Mouse (Mus musculus): ENCODE measurements around the gene Nsfl1c. TPM values are rescaled to one million over a fixed set of nuclear protein-coding genes. Genes with fewer than 3 reads are reported as not detected.
A peak's percentile ranks its signal among the peaks of the same experiment; 100 is the strongest.

Gene Nsfl1c
- total RNA-seq, 1 experiment, result 155 TPM

GRCm38 (mm10) chr2:151529169-151529568 lies 35.2 kb downstream of the Nsfl1c start:
- DNase-seq (ENCODE audit: low read depth, low spot score), result no peak
- in situ Hi-C loops (cut with MboI; ENCODE audit: low sequenced_read_pairs in 2 of 2, unreplicated experiment in 2 of 2), result no loop called here
- TF ChIP-seq HCFC1 (IDR thresholded peaks at IDR 0.05; ENCODE audit: borderline replicate concordance, insufficient read depth, low read length) (no peak), ZC3H11A (IDR thresholded peaks at IDR 0.05; ENCODE audit: borderline replicate concordance, low read depth, low read length) (no peak), CHD2 (IDR thresholded peaks at IDR 0.05; ENCODE audit: low read depth, low read length) (no peak), MAFK (IDR thresholded peaks at IDR 0.05; ENCODE audit: insufficient read depth, low read depth, low read length) (no peak), ZNF384 (IDR thresholded peaks at IDR 0.05; ENCODE audit: low read depth, low read length) (no peak)

GRCm38 (mm10) chr2:151530378-151531230 lies 36.6 kb downstream of the Nsfl1c start:
- no peaks in the 10 kb centered on the region for H3K9me3 ChIP-seq (ENCODE audit: control insufficient read depth, insufficient read depth, low read depth, low read length)
- H3K9ac ChIP-seq (ENCODE audit: insufficient read depth, low read depth, low read length, poor library complexity, severe bottlenecking), result no peak overlapping the region
- H3K36me3 ChIP-seq (ENCODE audit: control insufficient read depth, insufficient read depth, low read length, poor library complexity, severe bottlenecking), result no peaks in the 10 kb centered on the region
- in situ Hi-C loops (cut with MboI; ENCODE audit: low sequenced_read_pairs in 2 of 2, unreplicated experiment in 2 of 2), result no loop called here
- no peak for DNase-seq (ENCODE audit: low read depth, low spot score)
- peaks cover 0 to 11% of the 10 kb centered on the region in 2 experiments; a peak in 1 of 4 replicates for H3K4me1 ChIP-seq (ENCODE audit: control insufficient read depth in 2 of 2, insufficient read depth in 2 of 2, low read length in 2 of 2, poor library complexity in 1 of 2)
- TF ChIP-seq ZC3H11A (IDR thresholded peaks at IDR 0.05; ENCODE audit: borderline replicate concordance, low read depth, low read length) (no peak), CHD2 (IDR thresholded peaks at IDR 0.05; ENCODE audit: low read depth, low read length) (no peak), MAFK (IDR thresholded peaks at IDR 0.05; ENCODE audit: insufficient read depth, low read depth, low read length) (no peak), ZNF384 (IDR thresholded peaks at IDR 0.05; ENCODE audit: low read depth, low read length) (no peak), HCFC1 (IDR thresholded peaks at IDR 0.05; ENCODE audit: borderline replicate concordance, insufficient read depth, low read length) (no peak)
- no peak overlapping the region for H3K4me3 ChIP-seq (ENCODE audit: insufficient read depth in 1 of 2, low read depth in 1 of 2, low read length in 2 of 2, poor library complexity in 1 of 2, severe bottlenecking in 1 of 2)
- H3K27ac ChIP-seq (ENCODE audit: insufficient read depth, low read depth, low read length, poor library complexity, severe bottlenecking), result no peak overlapping the region

More at GRCm38 (mm10) chr2:151529169-151529568, 35.2 kb downstream of the Nsfl1c start:
- Histone ChIP-seq H3K4me3 (ENCODE audit: insufficient read depth in 1 of 2, low read depth in 1 of 2, low read length in 2 of 2, poor library complexity in 1 of 2, severe bottlenecking in 1 of 2) (no peak overlapping the region), H3K9me3 (ENCODE audit: control insufficient read depth, insufficient read depth, low read depth, low read length) (no peaks in the 10 kb centered on the region), H3K27ac (ENCODE audit: insufficient read depth, low read depth, low read length, poor library complexity, severe bottlenecking) (no peak overlapping the region), H3K9ac (ENCODE audit: insufficient read depth, low read depth, low read length, poor library complexity, severe bottlenecking) (no peak overlapping the region), H3K36me3 (ENCODE audit: control insufficient read depth, insufficient read depth, low read length, poor library complexity, severe bottlenecking) (no peaks in the 10 kb centered on the region), H3K4me1 (ENCODE audit: control insufficient read depth in 2 of 2, insufficient read depth in 2 of 2, low read length in 2 of 2, poor library complexity in 1 of 2) (peaks cover 0 to 11% of the 10 kb centered on the region in 2 experiments; a peak in 1 of 4 replicates)

DNA sequence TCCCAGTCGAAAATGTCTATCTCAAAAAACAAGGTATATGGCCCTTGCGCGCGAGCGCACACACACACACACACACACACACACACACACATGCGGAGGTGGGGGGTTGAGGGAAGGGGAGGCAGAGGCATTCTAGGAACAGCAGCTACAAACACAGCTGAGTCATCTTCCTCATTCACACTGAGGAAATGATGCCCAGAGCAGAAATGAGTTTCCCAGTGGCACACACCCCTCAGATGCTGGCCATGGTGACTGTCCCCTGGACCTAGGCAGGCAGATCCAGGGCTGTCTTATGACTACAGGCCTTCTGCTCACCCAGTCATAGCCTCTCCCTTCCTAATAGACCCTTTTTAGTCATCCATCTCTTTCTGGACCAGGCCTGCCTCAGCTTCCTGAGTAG lies 39.6 kb downstream of the Nsfl1c start:
- H3K9me3 ChIP-seq (ENCODE audit: control insufficient read depth, insufficient read depth, low read depth, low read length), result no peaks in the 10 kb centered on the region
- H3K36me3 ChIP-seq (ENCODE audit: control insufficient read depth, insufficient read depth, low read length, poor library complexity, severe bottlenecking), result no peaks in the 10 kb centered on the region
- peaks cover 0 to 12% of the 10 kb centered on the region in 2 experiments; a peak in 1 of 4 replicates for H3K4me1 ChIP-seq (ENCODE audit: control insufficient read depth in 2 of 2, insufficient read depth in 2 of 2, low read length in 2 of 2, poor library complexity in 1 of 2)
- H3K9ac ChIP-seq (ENCODE audit: insufficient read depth, low read depth, low read length, poor library complexity, severe bottlenecking), result no peak overlapping the region
- in situ Hi-C loops (cut with MboI; ENCODE audit: low sequenced_read_pairs in 2 of 2, unreplicated experiment in 2 of 2), result no loop called here
- no peak for TF ChIP-seq ZC3H11A (IDR thresholded peaks at IDR 0.05; ENCODE audit: borderline replicate concordance, low read depth, low read length)
- no peak for DNase-seq (ENCODE audit: low read depth, low spot score)
- H3K27ac ChIP-seq (ENCODE audit: insufficient read depth, low read depth, low read length, poor library complexity, severe bottlenecking), result no peak overlapping the region
- H3K4me3 ChIP-seq (ENCODE audit: insufficient read depth in 1 of 2, low read depth in 1 of 2, low read length in 2 of 2, poor library complexity in 1 of 2, severe bottlenecking in 1 of 2), result no peak overlapping the region

DNA sequence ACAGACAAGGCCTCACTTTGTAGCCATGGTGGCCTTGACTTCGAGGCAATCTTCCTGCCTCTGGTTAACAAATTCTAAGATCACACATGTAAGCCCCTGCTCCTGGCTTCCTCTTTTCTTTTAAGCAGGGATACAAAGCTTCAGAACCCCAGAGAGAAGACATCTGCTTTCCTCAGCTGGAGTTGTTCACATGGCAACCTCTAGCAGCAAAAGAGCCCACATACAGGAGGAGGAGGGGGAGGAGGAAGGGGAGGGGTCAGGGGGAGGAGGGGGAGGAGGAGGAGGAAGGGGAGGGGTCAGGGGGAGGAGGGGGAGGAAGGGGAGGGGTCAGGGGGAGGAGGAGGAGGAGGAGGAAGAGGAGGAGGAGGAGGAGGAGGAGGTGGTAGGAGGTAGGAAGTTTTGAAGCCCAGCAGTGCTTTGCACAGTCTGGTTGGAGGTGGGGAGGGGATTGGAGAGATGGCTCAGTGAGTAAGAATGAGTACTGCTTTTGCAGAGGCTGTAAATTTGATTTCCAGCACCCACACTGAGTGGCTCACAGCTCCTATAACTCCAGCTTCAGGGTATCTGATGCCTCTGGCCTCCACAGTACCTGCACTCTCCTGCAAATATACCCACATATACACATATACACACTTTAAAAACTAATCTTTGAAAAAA lies 42.1 kb downstream of the Nsfl1c start:
- TF ChIP-seq HCFC1 (IDR thresholded peaks at IDR 0.05; ENCODE audit: borderline replicate concordance, insufficient read depth, low read length), result no peak
- TF ChIP-seq ZC3H11A (IDR thresholded peaks at IDR 0.05; ENCODE audit: borderline replicate concordance, low read depth, low read length), result no peak
- no peak overlapping the region for H3K4me3 ChIP-seq (ENCODE audit: insufficient read depth in 1 of 2, low read depth in 1 of 2, low read length in 2 of 2, poor library complexity in 1 of 2, severe bottlenecking in 1 of 2)
- H3K4me1 ChIP-seq (ENCODE audit: control insufficient read depth in 2 of 2, insufficient read depth in 2 of 2, low read length in 2 of 2, poor library complexity in 1 of 2), result peaks cover 0 to 5% of the 10 kb centered on the region in 2 experiments; a peak in 1 of 4 replicates
- DNase-seq (ENCODE audit: low read depth, low spot score), result peak; percentile 38
- in situ Hi-C loops (cut with MboI; ENCODE audit: low sequenced_read_pairs in 2 of 2, unreplicated experiment in 2 of 2), result no loop called here
- H3K36me3 ChIP-seq (ENCODE audit: control insufficient read depth, insufficient read depth, low read length, poor library complexity, severe bottlenecking), result no peaks in the 10 kb centered on the region
- H3K27ac ChIP-seq (ENCODE audit: insufficient read depth, low read depth, low read length, poor library complexity, severe bottlenecking), result no peak overlapping the region
- H3K9ac ChIP-seq (ENCODE audit: insufficient read depth, low read depth, low read length, poor library complexity, severe bottlenecking), result no peak overlapping the region
- no peaks in the 10 kb centered on the region for H3K9me3 ChIP-seq (ENCODE audit: control insufficient read depth, insufficient read depth, low read depth, low read length)

Data from ES-E14 (cell line).